Comparison of ENCODE assay signal across 11 mouse cellular contexts in the genomic region with DNA sequence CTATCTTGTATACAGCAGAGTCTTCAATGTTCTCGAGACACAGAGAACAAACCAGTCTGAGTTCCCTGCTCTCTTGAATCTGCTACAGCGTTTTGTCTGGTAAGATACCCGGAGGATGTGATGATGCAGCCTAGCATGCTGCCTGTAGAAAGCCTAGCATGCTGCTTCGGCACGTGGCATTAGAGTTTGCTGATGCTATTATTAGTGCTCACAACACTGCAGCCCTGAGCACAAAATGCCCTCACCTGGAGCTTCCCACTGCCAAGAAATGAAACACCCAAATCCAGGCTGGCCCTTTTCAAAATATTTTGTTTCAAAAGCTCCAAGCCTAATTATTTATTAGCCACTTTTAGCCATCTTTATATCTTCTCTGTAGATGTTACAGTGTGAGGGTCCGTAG.
"Had no signal": no experiment of that assay in that cellular context is flagged by ENCODE, and none has a peak within 500 bp of the region (broad histone marks: within the 10 kb centered on the region; RNA-seq: fewer than 3 reads in every experiment).

No protein-coding gene starts in this region.

- H3K9me3 ChIP-seq: limb, embryonic 10.5 days; liver, embryonic 15.5 days; neural tube, embryonic 12.5 days had no signal

- H3K4me3 ChIP-seq: left cerebral cortex, adult 2 months; limb, embryonic 10.5 days; liver, embryonic 15.5 days; neural tube, embryonic 12.5 days had no signal

- H3K36me3 ChIP-seq: limb, embryonic 10.5 days; liver, embryonic 15.5 days; neural tube, embryonic 12.5 days had no signal

- ATAC-seq: lung, postnatal 0 days had no signal

- H3K27ac ChIP-seq: left cerebral cortex, adult 2 months; limb, embryonic 10.5 days; liver, embryonic 15.5 days; neural tube, embryonic 12.5 days; stomach, postnatal 0 days had no signal

- H3K4me1 ChIP-seq: limb, embryonic 10.5 days; liver, embryonic 15.5 days; neural tube, embryonic 12.5 days had no signal

- H3K4me2 ChIP-seq: liver, embryonic 11.5 days; liver, embryonic 15.5 days; neural tube, embryonic 12.5 days had no signal

- DNase-seq: kidney, postnatal 25 days; lung, adult 2 months; lung, postnatal 36 days; thymus, postnatal 4 days had no signal

- H3K27me3 ChIP-seq: liver, embryonic 15.5 days; neural tube, embryonic 12.5 days had no signal

- H3K9ac ChIP-seq: liver, embryonic 15.5 days; neural tube, embryonic 12.5 days had no signal
